ENCODE assay signal across 9 mouse cellular contexts in genomic region chr4:46130221-46130620, GRCm38 (mm10). TPM values are rescaled to one million over a fixed set of nuclear protein-coding genes. Genes with fewer than 3 reads are reported as not detected.
A peak's percentile ranks its signal among the peaks of the same experiment; 100 is the strongest.
DNase-seq lines count a peak whose midpoint lies in the region; ATAC-seq and TF ChIP-seq lines count a peak whose summit lies in the region.
"Had no signal": no experiment of that assay in that cellular context is flagged by ENCODE, and none has a peak within 500 bp of the region (broad histone marks: within the 10 kb centered on the region; RNA-seq: fewer than 3 reads in every experiment).

No protein-coding gene starts in this region.

- ATAC-seq in hindbrain, embryonic 11.5 days (ENCODE audit: low FRiP score): no peak
- ATAC-seq in hindbrain, embryonic 13.5 days (ENCODE audit: low FRiP score): no peak
- no peak for ATAC-seq in G1E (ENCODE audit: extremely low read depth, insufficient number of reproducible peaks, low FRiP score, poor library complexity, severe bottlenecking)
- peak; percentile 76; the same call in 1 of the 2 replicates for ATAC-seq in common myeloid progenitor, adult 5-6 weeks (replicated peaks; ENCODE audit: low read depth, poor library complexity, severe bottlenecking)
- ATAC-seq in kidney, embryonic 14.5 days (ENCODE audit: low FRiP score, low TSS enrichment): no peak
- no peak for ATAC-seq in monocyte, adult 5-6 weeks (replicated peaks; ENCODE audit: insufficient number of reproducible peaks, low FRiP score, low TSS enrichment, poor library complexity, severe bottlenecking)

- no peak overlapping the region for H3K27ac ChIP-seq in hindbrain, embryonic 11.5 days (ENCODE audit: low read depth, low read length)
- H3K27ac ChIP-seq in hindbrain, embryonic 13.5 days: no peak overlapping the region
- H3K27ac ChIP-seq in kidney, embryonic 14.5 days (ENCODE audit: low read depth, low read length): peak overlapping the region; percentile 76; the same call in 1 of the 2 replicates
- H3K27ac ChIP-seq: midbrain, embryonic 12.5 days had no signal

- no peaks in the 10 kb centered on the region for H3K4me1 ChIP-seq in hindbrain, embryonic 11.5 days (replicated peaks; ENCODE audit: control insufficient read depth, insufficient read depth, low read length)
- H3K4me1 ChIP-seq in hindbrain, embryonic 13.5 days (replicated peaks): no peaks in the 10 kb centered on the region
- peaks cover 8% of the 10 kb centered on the region; the same call in 1 of the 2 replicates for H3K4me1 ChIP-seq in G1E (ENCODE audit: insufficient read depth, low read depth, low read length)
- peaks cover 12% of the 10 kb centered on the region for H3K4me1 ChIP-seq in kidney, embryonic 14.5 days (ENCODE audit: control insufficient read depth, insufficient read depth, low read length)
- H3K4me1 ChIP-seq: midbrain, embryonic 12.5 days had no signal

- peaks cover 12% of the 10 kb centered on the region for H3K36me3 ChIP-seq in hindbrain, embryonic 11.5 days (ENCODE audit: control insufficient read depth, insufficient read depth, low read length)
- H3K36me3 ChIP-seq in hindbrain, embryonic 13.5 days: peaks cover 86% of the 10 kb centered on the region
- peaks cover 89% of the 10 kb centered on the region for H3K36me3 ChIP-seq in G1E (replicated peaks)
- H3K36me3 ChIP-seq in kidney, embryonic 14.5 days (ENCODE audit: control insufficient read depth, insufficient read depth, low read length): peaks cover 79% of the 10 kb centered on the region

- H3K9me3 ChIP-seq in hindbrain, embryonic 11.5 days (ENCODE audit: control insufficient read depth, low read length): no peaks in the 10 kb centered on the region
- no peaks in the 10 kb centered on the region for H3K9me3 ChIP-seq in hindbrain, embryonic 13.5 days
- H3K9me3 ChIP-seq in G1E (replicated peaks): no peaks in the 10 kb centered on the region
- H3K9me3 ChIP-seq in kidney, embryonic 14.5 days (ENCODE audit: control insufficient read depth, low read length): no peaks in the 10 kb centered on the region
- H3K9me3 ChIP-seq: midbrain, embryonic 12.5 days had no signal

- DNase-seq in hindbrain, embryonic 11.5 days (ENCODE audit: low spot score): peak; percentile 78
- DNase-seq in A20 (ENCODE audit: low read depth, low spot score): peak; percentile 53
- DNase-seq in G1E (ENCODE audit: low spot score): peak; percentile 26
- DNase-seq in mesoderm, embryonic 11.5 days (ENCODE audit: low read depth, low spot score): peak; percentile 62

- H3K4me2 ChIP-seq in hindbrain, embryonic 11.5 days (replicated peaks; ENCODE audit: low read depth, low read length): no peak overlapping the region
- H3K4me2 ChIP-seq in hindbrain, embryonic 13.5 days: no peak overlapping the region
- H3K4me2 ChIP-seq in kidney, embryonic 14.5 days (replicated peaks; ENCODE audit: low read depth, low read length): no peak overlapping the region
- H3K4me2 ChIP-seq: midbrain, embryonic 12.5 days had no signal

- no peaks in the 10 kb centered on the region for H3K27me3 ChIP-seq in hindbrain, embryonic 11.5 days (ENCODE audit: control insufficient read depth, insufficient read depth, low read length)
- no peaks in the 10 kb centered on the region for H3K27me3 ChIP-seq in hindbrain, embryonic 13.5 days
- no peaks in the 10 kb centered on the region for H3K27me3 ChIP-seq in G1E (ENCODE audit: insufficient read depth, low read length)
- no peaks in the 10 kb centered on the region for H3K27me3 ChIP-seq in kidney, embryonic 14.5 days (ENCODE audit: control insufficient read depth, insufficient read depth, low read length)
- H3K27me3 ChIP-seq: midbrain, embryonic 12.5 days had no signal

- H3K4me3 ChIP-seq in hindbrain, embryonic 11.5 days (ENCODE audit: low read depth, low read length): no peak overlapping the region
- no peak overlapping the region for H3K4me3 ChIP-seq in hindbrain, embryonic 13.5 days
- H3K4me3 ChIP-seq in G1E (ENCODE audit: low read depth, low read length): no peak overlapping the region
- H3K4me3 ChIP-seq in kidney, embryonic 14.5 days (ENCODE audit: low read length): no peak overlapping the region
- H3K4me3 ChIP-seq: midbrain, embryonic 12.5 days had no signal

- 74% methylated on average over 3 of the region's 3 CpGs for WGBS in hindbrain, embryonic 11.5 days
- 75% methylated on average over 3 of the region's 3 CpGs for WGBS in hindbrain, embryonic 13.5 days
- 72% methylated on average over 3 of the region's 3 CpGs for WGBS in kidney, embryonic 14.5 days

- H3K9ac ChIP-seq in hindbrain, embryonic 11.5 days (ENCODE audit: low read depth, low read length): no peak overlapping the region
- no peak overlapping the region for H3K9ac ChIP-seq in hindbrain, embryonic 13.5 days
- no peak overlapping the region for H3K9ac ChIP-seq in kidney, embryonic 14.5 days (ENCODE audit: low read depth, low read length)
- H3K9ac ChIP-seq: midbrain, embryonic 12.5 days had no signal

- TF ChIP-seq CTCF in G1E (IDR thresholded peaks at IDR 0.05; ENCODE audit: low read depth, low read length): peak; percentile 67; the same call in 1 of the 2 replicates

RNA-seq across cellular contexts. Expression of gene Ncbp1, which starts 8.2 kb away (rescaled TPM):
- polyA plus RNA-seq in hindbrain, embryonic 11.5 days (2014; fragmentation: Nextera tagmentation; extraction: Ambion mirVana): 124 and 139 TPM in 2 replicates
- polyA plus RNA-seq in hindbrain, embryonic 13.5 days (2015; fragmentation: Nextera tagmentation; extraction: Ambion mirVana): 87.5 and 91.0 TPM in 2 replicates
- total RNA-seq in G1E (2014; fragmentation: Nextera tagmentation) (103 and 109 TPM in 2 replicates), G1E (2017) (119 and 130 TPM in 2 replicates)
- polyA plus RNA-seq in G1E (2012): 12.2 and 17.6 TPM in 2 replicates
- 128 and 137 TPM in 2 replicates for total RNA-seq in common myeloid progenitor, adult 5-6 weeks (2017)
- 70.5 and 106 TPM in 2 replicates for polyA plus RNA-seq in kidney, embryonic 14.5 days (2014; fragmentation: Nextera tagmentation; extraction: Ambion mirVana)
- 39.7 to 57.5 TPM (median 45.6 TPM) in 3 replicates for total RNA-seq in monocyte, adult 5-6 weeks (2017)

RNA-seq across cellular contexts. Expression of gene Tstd2, which starts 8.3 kb away (rescaled TPM):
- 39.3 and 41.4 TPM in 2 replicates for polyA plus RNA-seq in hindbrain, embryonic 11.5 days (2014; fragmentation: Nextera tagmentation; extraction: Ambion mirVana)
- polyA plus RNA-seq in hindbrain, embryonic 13.5 days (2015; fragmentation: Nextera tagmentation; extraction: Ambion mirVana): 37.7 and 42.0 TPM in 2 replicates
- total RNA-seq in G1E (2014; fragmentation: Nextera tagmentation) (54.6 and 57.9 TPM in 2 replicates), G1E (2017) (48.2 and 51.5 TPM in 2 replicates)
- 10.5 and 15.8 TPM in 2 replicates for polyA plus RNA-seq in G1E (2012)
- 24.1 and 38.2 TPM in 2 replicates for total RNA-seq in common myeloid progenitor, adult 5-6 weeks (2017)
- 23.5 and 46.0 TPM in 2 replicates for polyA plus RNA-seq in kidney, embryonic 14.5 days (2014; fragmentation: Nextera tagmentation; extraction: Ambion mirVana)
- 21.9 to 27.7 TPM (median 27.7 TPM) in 3 replicates for total RNA-seq in monocyte, adult 5-6 weeks (2017)

Comparison
In these comparisons a context has a peak if more than half of its experiments do, and no peak if none do; other contexts are left out.
1. DNase-seq: peak in every context shown above with its lines; median percentile 78 in hindbrain, embryonic 11.5 days; 62 in mesoderm, embryonic 11.5 days; 53 in A20; 26 in G1E.